Mouse (Mus musculus) brain, adult 2 months (tissue): ENCODE measurements around the gene Popdc2.

ENCODE experiments used
- DNase-seq: peaks from one replicate; pipeline ENCODE4 v3.0.0; 2011; ENCODE audit warnings: low read depth, low spot score

Popdc2 gene

DNA sequence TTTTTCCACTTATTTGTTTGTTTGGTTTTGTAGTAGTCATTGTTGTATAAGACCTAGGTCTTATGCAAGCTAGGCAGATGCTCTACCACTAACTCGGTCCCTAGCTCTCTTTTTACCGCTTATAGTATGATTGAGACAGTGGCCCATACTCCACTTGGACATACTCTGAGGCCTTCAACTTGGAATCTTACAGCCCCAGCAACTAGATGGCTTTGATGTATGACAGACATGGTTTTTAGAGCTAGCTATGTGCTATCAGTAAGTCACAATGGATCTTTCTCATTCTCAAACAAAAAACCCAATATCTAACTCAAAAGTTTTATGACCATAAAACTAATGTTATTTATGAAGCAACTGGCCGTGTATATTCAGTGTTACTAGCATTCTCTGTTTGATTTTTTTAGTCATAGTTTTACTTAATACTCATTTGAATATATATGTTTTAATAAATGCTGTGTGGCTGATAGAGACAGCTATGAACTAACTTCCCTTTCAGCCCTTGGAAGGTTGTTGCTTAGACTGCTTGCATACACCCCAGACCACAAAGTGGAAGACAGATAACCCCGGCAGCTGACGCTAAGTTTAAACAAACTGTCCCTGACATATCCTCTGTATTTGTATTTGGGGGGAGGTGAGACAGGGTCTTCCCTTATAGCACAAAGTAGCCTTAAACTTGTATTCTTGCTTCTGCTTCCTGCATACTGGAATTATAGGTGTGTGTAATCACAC is 7.7 kb upstream of the Popdc2 start:
- no peak for DNase-seq

DNA sequence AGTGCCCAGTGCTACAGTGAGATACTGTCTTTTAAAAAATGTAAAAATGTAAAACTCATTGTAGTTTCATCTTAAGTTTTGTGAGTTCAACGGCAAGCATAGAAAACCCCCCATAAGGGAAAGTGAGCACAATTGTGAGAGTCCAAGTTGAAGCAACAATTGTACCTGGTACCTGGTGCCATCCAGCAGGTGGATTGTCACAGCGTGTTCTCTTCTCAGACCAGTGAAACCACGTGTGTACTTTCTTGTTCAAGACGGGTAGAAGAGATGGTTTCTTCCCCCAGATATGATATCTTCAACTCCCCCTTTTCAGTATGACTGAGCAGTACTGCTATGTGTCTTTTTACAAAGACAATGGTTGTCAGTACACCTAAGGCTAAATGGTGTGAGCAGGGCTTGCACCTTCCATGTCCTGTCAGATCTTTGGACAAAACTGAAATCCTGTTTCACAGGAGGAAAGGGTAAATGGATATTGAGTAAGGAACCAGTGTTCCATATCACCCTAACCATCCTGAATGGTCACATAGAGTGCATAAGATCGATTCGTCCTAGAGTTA is 3.7 kb upstream of the Popdc2 start:
- DNase-seq: no peak

DNA sequence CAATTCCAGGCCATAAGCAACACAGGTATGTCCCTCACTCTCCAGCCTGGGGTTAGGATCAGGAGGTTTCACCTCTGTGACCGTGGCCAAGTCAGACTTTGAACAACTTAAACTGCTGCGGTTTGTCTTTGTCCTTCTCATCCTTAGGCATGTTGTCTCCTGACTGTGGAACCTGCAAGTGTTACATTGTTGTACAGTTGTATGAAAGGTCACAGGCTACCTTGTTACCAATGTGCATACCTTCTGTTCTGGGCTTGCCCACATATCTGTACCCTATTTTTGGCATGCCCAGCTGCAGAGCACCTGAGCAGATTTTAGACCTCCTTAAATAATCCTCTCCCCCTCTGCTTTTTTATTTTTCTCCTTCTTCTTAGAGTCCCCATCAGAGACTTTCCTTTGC is 2.8 kb upstream of the Popdc2 start:
- no peak for DNase-seq

DNA sequence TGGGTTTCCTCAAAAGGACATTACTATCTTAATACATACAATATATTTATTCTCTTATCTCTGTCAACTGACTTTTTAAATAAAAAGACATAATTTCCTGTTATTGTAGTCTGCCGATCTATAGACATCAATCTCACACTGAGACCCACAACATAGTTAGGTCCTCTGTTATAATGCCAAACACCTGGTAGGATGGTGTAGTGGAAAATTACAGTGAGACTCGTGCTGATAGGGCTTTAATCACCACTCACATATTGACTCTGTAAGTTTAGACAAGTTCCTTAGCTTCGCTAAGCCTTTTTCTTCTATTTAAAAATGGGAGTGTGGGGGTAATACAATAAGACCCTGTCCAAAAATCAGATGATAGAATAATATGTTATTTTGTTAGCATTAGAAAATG is 2.2 kb upstream of the Popdc2 start:
- DNase-seq: no peak

DNA sequence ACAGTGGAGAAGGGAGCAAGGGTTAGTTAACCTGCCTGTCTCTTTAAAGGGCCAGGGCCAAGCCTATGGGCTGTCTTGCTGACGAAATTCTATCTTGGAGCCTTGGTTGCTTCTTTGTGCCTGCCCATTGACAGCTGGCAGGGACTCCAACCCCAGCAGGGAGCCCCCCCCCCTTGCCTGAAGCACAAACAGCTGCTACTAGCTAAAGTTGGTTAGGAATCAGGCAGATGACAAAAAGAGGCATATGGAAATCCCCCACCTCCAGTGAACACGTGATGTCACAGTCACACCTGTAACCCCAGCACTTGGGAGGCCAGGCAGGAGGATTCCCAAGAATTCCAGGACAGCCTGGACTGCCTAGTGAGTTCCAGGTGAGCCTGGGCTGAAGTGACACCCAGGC is 1.7 kb upstream of the Popdc2 start:
- DNase-seq: no peak

DNA sequence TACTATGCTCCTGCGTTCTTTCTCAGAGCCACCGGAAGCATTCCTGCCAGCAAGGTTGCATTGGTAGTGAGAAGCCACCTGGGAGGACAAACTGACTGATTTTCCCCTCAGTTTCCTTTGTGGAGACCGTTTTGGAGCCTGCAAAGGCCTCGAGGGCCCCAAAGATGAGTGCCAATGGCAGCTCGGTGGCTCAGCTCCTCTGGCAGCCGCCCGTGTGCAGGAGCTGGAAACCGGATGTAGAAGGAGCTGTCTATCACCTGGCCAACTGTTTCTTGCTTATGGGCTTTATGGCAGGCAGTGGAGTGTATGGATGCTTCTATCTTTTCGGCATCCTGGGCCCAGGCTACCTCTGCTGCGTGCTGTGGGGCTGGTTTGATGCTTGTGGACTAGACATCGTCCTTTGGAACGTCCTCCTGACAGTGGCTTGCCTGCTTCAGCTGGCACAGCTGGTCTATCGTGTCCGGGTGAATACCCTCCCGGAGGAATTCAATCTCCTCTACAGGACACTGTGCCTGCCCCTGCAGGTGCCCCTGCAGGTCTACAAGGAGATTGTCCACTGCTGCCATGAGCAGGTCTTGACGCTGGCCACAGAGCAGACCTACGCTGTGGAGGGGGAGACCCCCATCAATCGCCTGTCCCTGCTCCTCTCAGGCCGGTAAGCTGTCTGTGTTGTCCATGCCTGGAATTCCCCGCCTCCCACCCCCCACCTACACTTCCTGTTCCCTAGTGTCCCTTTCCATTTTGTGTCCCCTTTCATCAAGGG is 665 bp downstream of the Popdc2 start:
- DNase-seq: no peak

DNA sequence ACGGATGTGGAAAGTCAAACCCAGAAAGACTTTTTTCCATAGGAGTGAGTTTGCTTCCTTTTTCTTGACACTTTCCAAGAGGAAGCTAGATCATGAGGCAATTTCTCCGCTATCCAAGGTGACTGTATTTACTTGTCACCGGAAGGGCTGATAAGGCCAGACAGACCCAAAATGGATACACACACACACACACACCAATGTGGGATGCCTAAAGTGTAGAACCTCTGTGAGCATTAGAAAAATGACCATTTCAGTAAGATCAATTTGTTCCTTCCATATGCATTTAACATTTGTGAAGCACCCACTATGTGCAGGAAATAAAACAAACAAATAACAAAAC is 1.2 kb downstream of the Popdc2 start:
- no peak for DNase-seq

DNA sequence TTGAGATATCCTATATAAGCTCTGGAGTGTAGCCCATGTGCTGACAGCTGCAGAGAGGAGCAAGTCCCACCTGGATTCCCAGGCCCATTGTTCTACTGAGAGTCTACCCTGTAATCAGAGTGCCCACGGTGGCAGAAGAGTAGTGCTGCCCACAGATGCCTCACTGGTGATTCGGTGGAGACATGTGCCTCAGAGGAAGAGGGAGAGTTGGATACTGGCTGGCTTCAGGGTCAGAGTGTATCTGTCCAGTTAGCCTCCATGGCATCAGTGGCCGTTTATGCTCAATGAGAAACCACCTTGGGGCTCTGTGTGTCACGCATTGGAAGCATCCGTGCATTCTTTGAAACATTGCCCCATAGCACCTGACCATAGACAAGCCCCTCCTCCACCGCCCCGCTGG is 1.6 kb downstream of the Popdc2 start:
- DNase-seq: no peak

DNA sequence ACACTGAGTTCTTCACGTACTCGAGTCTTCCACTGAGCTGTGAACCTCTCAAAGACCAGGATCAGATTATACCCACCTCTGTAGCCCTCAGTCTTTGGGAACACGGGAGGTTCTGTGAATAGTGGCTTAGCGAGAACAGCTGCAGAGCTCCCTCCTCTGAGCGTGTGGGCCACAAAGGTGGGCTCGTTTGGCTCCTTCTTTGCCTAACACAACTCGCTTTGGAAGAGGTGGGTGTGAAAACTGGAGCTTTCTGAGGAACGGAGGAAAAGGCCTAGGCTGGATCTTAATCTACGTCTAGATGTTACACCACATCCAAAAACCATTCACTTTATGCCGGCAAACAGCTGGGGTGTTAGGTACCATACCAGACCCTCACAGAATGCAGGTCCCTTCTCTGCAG is 3.4 kb downstream of the Popdc2 start:
- peak; percentile 65 for DNase-seq

DNA sequence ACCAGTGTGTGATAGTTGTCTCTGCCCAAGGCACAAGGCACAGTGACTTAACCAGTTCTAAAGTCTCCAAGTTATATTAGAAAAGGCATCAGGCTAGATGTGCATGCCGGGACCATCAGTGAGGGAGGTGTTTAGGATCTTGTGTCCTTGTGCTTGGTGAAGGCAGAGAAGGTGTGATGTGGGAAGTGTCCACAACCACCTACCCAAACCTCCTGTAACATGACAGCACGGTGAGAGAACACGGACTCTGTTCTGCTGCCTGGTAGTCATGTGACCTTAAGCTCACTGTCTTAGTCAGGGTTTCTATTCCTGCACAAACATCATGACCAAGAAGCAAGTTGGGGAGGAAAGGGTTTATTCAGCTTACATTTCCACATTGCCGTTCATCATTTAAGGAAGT is 4.2 kb downstream of the Popdc2 start:
- DNase-seq: peak; percentile 59

DNA sequence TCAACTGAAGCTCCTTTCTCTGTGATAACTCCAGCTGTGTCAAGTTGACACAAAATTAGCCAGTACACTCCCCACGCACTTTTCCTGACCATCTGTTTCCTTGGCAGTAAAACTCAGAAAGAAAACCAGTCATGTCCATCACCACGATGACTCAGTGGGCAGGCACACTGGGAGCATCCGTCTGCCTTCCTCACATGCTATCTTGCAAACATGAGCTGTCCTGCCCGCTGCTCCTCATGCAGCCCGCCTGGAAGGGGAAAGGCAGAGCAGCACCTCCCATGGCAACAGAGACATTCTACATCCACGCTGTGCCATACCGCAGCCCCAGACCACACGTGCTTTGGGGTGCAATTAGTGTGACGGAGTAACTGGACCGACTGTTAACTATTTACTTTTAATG is 6.3 kb downstream of the Popdc2 start:
- peak; percentile 94 for DNase-seq

DNA sequence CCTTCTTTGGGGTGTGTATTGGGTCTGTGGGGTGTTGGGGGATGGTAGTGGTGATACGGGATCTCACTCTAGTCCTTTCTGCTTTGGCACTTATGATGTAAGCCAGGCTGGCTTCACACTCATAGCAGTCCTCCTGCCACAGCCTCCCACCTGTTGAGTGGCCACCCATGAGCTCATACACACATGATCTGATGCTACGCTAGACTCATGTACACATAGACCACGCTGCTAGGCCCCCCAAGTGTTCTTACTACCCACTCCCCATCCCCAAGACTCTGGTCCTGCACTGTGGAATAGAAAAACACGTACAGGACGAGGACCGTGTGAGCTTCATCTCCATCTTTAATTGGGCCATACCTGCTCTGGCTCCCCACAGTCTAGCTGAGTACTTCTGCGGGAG is 7.0 kb downstream of the Popdc2 start:
- no peak for DNase-seq

DNA sequence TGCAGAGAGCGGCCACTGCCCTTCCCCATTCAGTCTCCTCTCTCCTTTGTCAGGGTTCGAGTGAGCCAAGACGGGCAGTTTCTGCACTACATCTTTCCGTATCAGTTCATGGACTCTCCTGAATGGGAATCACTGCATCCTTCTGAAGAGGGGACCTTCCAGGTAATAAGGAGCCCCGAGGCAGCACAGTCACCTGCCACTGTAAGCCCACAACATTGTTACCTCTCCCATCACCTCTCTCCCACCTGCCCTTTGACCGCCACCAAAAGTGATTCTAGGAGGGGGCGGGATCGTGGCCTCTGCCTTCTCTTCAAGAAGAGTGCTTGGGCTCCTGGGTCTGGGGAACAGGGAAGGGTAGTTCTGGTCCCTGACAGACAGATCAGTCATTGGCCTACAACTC is 7.4 kb downstream of the Popdc2 start:
- no peak for DNase-seq

DNA sequence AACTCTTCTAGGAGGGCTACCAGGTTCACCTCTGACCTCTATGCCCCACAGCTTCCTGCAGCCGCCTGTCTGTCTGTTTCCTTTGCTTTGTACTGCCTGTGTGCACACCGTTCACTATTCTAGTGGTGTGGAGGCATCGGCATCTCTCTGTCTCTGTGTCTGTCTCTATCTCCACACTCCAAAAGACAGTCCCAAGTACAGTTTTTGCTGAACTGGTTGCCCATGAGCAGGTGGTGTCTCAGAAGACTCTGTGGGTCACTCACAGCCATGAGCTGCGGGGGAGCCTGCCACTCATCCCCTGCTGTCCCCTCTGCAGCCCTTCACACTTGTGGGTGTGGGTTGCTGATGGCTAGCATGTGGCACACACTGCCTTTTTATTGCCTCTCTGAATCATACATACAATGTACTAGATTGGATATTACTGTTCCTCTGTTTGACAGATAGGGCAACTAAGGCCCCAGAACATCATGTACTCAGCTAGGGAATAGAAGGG is 8.0 kb downstream of the Popdc2 start:
- no peak for DNase-seq

DNA sequence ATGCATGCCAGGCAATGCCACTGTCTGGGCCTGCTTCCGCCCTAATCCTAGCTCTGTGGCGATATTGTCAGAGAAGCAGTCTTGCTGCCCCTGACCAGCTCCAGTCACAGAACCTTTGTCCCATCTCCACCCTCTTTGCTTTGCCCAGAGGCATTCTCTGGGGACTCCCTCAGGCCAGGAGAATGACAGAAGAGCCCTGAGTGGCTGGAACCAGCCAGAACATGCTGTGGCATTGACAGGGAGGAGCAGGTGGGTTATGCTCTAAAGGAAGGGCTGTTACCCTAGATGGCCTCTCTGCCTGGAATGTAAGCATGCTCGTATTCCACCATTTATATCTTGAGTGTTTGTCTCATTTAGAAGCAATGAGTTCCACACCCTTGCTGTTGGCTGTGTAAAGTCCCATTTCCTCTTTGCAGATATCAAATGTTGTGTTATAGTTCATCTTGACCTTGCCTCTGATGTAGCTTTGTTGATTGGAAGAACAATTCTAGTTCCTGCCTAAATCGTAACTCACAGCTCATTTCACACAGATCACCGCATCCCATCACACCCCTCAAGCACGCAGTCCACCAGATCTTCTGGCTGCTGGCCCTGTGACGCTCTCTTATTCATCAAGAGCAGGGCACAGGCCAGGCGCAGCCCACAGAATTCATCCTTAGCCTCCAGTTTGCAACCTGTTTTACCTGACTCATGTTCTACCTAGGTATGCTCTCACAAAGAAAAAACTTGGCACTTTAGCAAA is 8.8 kb downstream of the Popdc2 start:
- DNase-seq: no peak

DNA sequence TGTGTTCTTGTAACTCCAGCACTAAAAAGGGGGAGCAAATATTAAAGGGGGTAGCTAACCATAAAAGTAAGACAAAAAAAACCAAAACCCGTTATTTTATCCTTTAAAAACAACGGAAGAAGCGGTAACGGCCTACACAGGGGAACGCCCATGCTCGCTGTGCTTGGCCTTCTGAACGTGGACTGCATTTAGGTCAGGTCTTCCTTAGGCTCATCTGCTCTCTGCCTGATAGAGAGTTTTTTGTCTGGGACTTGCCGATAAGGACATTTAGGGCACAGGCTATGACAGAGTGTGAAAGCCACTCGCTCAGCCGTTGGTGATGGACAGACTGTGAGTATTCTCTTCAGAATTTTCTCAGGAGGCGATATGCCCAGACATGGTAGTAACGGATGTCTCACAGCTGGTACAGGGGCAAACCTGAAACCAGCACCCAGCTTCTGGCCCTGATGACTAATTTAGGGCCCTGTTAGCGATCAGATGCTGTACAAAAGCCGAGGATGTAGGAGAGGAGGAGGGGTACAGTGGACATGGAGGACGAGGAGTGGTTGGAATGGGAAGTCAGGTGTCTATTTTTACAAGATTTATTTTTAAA is 9.8 kb downstream of the Popdc2 start:
- DNase-seq: no peak

DNA sequence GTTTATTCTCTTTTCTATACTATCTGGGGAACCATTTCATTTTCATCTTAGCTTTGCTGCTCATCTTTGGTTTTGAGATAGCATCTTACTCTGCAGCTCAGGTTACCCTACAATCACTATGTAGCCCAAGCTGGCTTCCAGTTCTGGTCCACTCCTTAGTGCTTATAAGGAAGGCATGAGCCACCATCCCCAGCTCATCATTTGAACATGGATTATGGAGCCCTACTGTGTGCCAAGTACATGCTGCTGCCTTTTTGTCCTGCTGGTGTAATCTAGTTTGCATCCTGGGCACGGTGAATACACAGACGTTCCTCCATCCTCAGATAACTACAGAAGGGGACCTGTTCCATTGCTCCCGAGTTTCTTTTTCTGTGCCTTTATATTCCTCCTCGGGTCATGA is 10.9 kb downstream of the Popdc2 start:
- DNase-seq: no peak

DNA sequence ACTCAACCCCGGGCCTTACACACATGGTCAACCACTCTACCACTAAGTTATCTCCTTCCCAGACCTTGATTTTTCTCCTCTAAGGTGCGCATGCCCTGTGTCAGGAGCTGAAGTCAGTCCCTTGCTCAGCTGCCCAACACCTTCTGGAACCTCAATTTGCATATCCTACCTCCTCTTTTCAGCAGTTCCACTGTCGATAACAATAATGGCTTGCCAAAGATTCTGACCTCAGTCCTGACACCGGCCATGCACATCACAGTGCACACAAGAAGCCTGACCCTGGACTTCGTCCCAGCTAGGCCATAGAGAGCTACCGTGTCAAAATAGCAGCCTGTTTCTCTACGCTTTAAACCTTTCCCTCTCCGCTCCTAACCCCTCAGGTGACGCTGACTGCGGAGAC is 11.4 kb downstream of the Popdc2 start:
- no peak for DNase-seq

DNA sequence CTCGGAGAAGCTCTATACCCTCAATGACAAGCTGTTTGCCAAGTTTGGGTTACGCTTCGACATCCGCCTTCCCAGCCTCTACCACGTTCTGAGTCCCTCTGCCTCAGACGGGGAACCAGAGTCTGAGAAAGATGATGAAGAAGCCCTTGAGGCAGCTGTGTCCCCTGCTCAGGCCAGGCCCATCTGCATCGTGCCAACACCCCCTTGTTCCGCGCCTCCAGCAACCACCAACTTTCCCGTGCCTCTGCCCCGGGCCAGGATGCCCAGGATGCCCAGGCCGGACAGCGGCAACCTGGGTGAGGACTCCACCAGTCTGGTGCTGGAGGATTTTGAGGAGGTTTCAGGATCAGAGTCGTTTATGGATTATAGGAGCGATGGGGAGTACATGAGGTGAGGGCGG is 11.9 kb downstream of the Popdc2 start:
- no peak for DNase-seq

DNA sequence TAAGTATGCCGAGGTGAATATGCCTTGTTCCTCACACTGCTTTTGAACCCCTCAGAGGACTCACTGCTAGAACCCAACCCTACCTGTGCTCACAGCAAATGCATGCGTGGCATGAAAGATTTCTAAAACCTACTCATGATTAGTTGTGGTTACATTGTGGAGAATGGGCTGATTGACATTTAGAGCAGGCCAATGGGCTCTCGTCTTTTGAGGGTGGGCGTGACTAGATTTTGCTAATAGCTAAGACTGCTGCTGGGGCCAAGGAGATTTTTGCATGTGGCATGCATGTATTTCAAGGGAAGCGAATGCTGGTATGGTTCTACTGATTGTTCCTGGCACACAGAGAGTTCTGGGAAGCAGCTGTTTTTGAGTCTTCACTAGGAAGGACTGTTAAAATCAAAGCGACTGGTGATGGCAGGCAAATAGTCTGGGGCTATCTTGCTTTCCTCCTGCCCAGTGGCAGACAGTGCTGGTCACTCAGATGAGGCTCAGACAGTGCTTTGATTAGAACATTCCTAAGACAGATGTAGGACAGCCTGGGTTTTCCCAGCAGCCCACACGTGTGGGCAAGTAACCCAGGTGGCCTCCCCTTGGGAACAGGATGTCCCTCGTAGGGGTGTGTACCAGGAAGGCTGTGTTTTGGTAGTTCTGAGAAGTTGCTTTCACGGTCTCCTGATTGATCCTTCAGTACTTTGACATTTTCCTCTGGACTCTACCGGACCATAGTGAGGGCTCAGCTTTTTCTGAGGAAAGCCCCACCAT is 12.6 kb downstream of the Popdc2 start:
- no peak for DNase-seq

DNA sequence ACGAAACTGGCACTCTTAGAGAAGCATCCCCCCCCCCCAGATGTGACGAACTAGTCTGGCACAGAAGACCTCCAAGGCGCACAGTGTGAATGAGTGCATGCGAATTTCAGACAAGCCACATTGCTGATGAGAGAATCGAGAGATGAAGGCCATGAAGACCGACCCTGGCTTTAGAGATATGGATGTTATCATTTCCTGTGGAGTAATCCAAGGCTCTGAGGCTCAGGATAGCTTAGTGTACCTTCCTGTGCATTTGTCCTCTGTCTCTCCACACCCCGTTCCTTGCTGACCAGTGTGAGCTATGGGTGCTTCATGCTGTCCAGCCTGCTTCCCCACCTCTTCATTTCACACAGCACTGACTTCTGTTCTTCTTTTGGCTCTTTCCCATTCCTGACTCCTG is 13.2 kb downstream of the Popdc2 start:
- no peak for DNase-seq
